Mouse (Mus musculus) heart, embryonic 13.5 days (tissue): ENCODE measurements around the gene Map3k11. TPM values are rescaled to one million over a fixed set of nuclear protein-coding genes. Genes with fewer than 3 reads are reported as not detected.

Experiments
- ATAC-seq: fragments of 200-750 bp; cut with Nextera tagmentation; 2 replicates; pipeline ENCODE4 v1.8.0; 2017; ENCODE audit warnings: moderate TSS enrichment; ENCODE audit not compliant: insufficient number of reproducible peaks, low FRiP score, low TSS enrichment; ENCODE audit errors: extremely low read depth
- H3K27ac ChIP-seq: fragments of 300-500 bp; sonication (generic); replicated peaks from 2 replicates; pipeline ENCODE4 v1.5.1; 2015; ENCODE audit warnings: moderate library complexity, mild to moderate bottlenecking, inconsistent platforms
- H3K27me3 ChIP-seq: fragments of 300-500 bp; sonication (generic); replicated peaks from 2 replicates; pipeline ENCODE4 v1.6.1; 2015; ENCODE audit warnings: mild to moderate bottlenecking, inconsistent platforms
- H3K36me3 ChIP-seq: fragments of 300-500 bp; sonication (generic); 2 replicates; pipeline ENCODE4 v1.6.1; 2015; ENCODE audit warnings: mild to moderate bottlenecking, inconsistent platforms
- H3K4me1 ChIP-seq: fragments of 300-500 bp; sonication (generic); 2 replicates; pipeline ENCODE4 v1.6.1; 2015; ENCODE audit warnings: inconsistent platforms
- H3K4me2 ChIP-seq: fragments of 300-500 bp; sonication (generic); 2 replicates; pipeline ENCODE4 v1.6.1; 2015; ENCODE audit warnings: inconsistent platforms, mild to moderate bottlenecking, moderate library complexity
- H3K4me3 ChIP-seq: fragments of 300-500 bp; sonication (generic); 2 replicates; pipeline ENCODE4 v1.5.1; 2015; ENCODE audit warnings: moderate library complexity, mild to moderate bottlenecking, inconsistent platforms
- H3K9ac ChIP-seq: fragments of 300-500 bp; sonication (generic); 2 replicates; pipeline ENCODE4 v1.6.1; 2015; ENCODE audit warnings: inconsistent platforms, mild to moderate bottlenecking, moderate library complexity
- H3K9me3 ChIP-seq: fragments of 300-500 bp; sonication (generic); 2 replicates; pipeline ENCODE4 v1.6.1; 2016; ENCODE audit warnings: inconsistent platforms
- WGBS: fragments of 180-500 bp; shearing (Covaris S2); methylation state at CpG from one replicate; pipeline ENCODE4 v1.1.7; 2015; ENCODE audit warnings: mixed read lengths; 5-methylcytosine and 5-hydroxymethylcytosine counted together
- polyA plus RNA-seq: library from polyadenylated mRNA; unstranded; fragments of >200 nt; fragmentation: Nextera tagmentation; extraction: Ambion mirVana; gene quantifications from 2 replicates; pipeline ENCODE4 v1.2.1, GENCODE M21; 2015

Map3k11 gene
- polyA plus RNA-seq, 1 experiment from 2014 or later = 23.2 TPM

GRCm38 (mm10) chr19:5692086-5692912 is 3.8 kb downstream of the Map3k11 start:
- peaks cover 59% of the 10 kb centered on the region for H3K4me1 ChIP-seq
- H3K36me3 ChIP-seq = peaks cover 62% of the 10 kb centered on the region

GRCm38 (mm10) chr19:5692913-5693396 is 4.4 kb downstream of the Map3k11 start:
- H3K4me3 ChIP-seq = peak overlapping the region; percentile 81

More at GRCm38 (mm10) chr19:5692086-5692912, 3.8 kb downstream of the Map3k11 start:
- 60% methylated on average over 10 of the region's 10 CpGs for WGBS
- Histone ChIP-seq H3K9me3 (no peaks in the 10 kb centered on the region), H3K27me3 (no peaks in the 10 kb centered on the region), H3K4me2 (peak overlapping the region; percentile 99), H3K27ac (peak overlapping the region; percentile 96), H3K4me3 (peak overlapping the region; percentile 81), H3K9ac (peak overlapping the region; percentile 96)
- ATAC-seq = no peak

GRCm38 (mm10) chr19:5693801-5694200 is 5.3 kb downstream of the Map3k11 start:
- H3K4me2 ChIP-seq = peak overlapping the region; percentile 99
- H3K36me3 ChIP-seq = peaks cover 77% of the 10 kb centered on the region
- no peaks in the 10 kb centered on the region for H3K9me3 ChIP-seq
- peak overlapping the region; percentile 81 for H3K4me3 ChIP-seq
- H3K27ac ChIP-seq = no peak overlapping the region
- no peaks in the 10 kb centered on the region for H3K27me3 ChIP-seq
- H3K4me1 ChIP-seq = peaks cover 51% of the 10 kb centered on the region
- peak overlapping the region; percentile 96; the same call in 1 of the 2 replicates for H3K9ac ChIP-seq
- no peak for ATAC-seq
- 85% methylated on average over 6 of the region's 6 CpGs for WGBS

More at GRCm38 (mm10) chr19:5692913-5693396, 4.4 kb downstream of the Map3k11 start:
- WGBS = 63% methylated on average over 10 of the region's 10 CpGs
- H3K4me2 ChIP-seq = peak overlapping the region; percentile 99
- no peak for ATAC-seq
- no peaks in the 10 kb centered on the region for H3K27me3 ChIP-seq
- no peaks in the 10 kb centered on the region for H3K9me3 ChIP-seq
- H3K27ac ChIP-seq = peak overlapping the region; percentile 96
- H3K4me1 ChIP-seq = peaks cover 52% of the 10 kb centered on the region
- H3K9ac ChIP-seq = peak overlapping the region; percentile 96
- peaks cover 68% of the 10 kb centered on the region for H3K36me3 ChIP-seq

GRCm38 (mm10) chr19:5695849-5696462 is 7.4 kb downstream of the Map3k11 start:
- peak overlapping the region; percentile 33 for H3K9ac ChIP-seq
- H3K27me3 ChIP-seq = no peaks in the 10 kb centered on the region
- peak overlapping the region; percentile 55 for H3K4me2 ChIP-seq
- H3K36me3 ChIP-seq = peaks cover 93% of the 10 kb centered on the region
- H3K4me1 ChIP-seq = peaks cover 41% of the 10 kb centered on the region
- H3K4me3 ChIP-seq = peak overlapping the region; percentile 22; the same call in 1 of the 2 replicates
- H3K27ac ChIP-seq = no peak overlapping the region
- no peaks in the 10 kb centered on the region for H3K9me3 ChIP-seq
- ATAC-seq = no peak
- 30% methylated on average over 41 of the region's 41 CpGs for WGBS

- ATAC-seq = no peak
Measured at GRCm38 (mm10) chr19:5704163-5704800, 15.7 kb downstream of the Map3k11 start, which contains the start of gene Kcnk7. Kcnk7 (plus strand) TSS chr19:5704367.

GRCm38 (mm10) chr19:5704801-5705571 is 16.4 kb downstream of the Map3k11 start:
- Histone ChIP-seq H3K9me3 (no peaks in the 10 kb centered on the region), H3K9ac (peak overlapping the region; percentile 58)

More at GRCm38 (mm10) chr19:5704163-5704800, 15.7 kb downstream of the Map3k11 start, which contains the start of gene Kcnk7:
- H3K36me3 ChIP-seq = peaks cover 84% of the 10 kb centered on the region
- peak within 1 kb of the TSS; percentile 24; the same call in 1 of the 2 replicates for H3K9ac ChIP-seq
- peaks cover 19% of the 10 kb centered on the region for H3K4me1 ChIP-seq
- no peak within 1 kb of the TSS for H3K4me2 ChIP-seq
- H3K27me3 ChIP-seq = no peaks in the 10 kb centered on the region
- 59% methylated on average over 17 of the region's 17 CpGs for WGBS
- H3K9me3 ChIP-seq = no peaks in the 10 kb centered on the region
- H3K4me3 ChIP-seq = no peak within 1 kb of the TSS
- 0 out of 2 replicates have a peak within 1 kb of the TSS, but pooled peaks have one; percentile 28 for H3K27ac ChIP-seq

GRCm38 (mm10) chr19:5710068-5710467 is 21.5 kb downstream of the Map3k11 start:
- no peaks in the 10 kb centered on the region for H3K27me3 ChIP-seq
- H3K9me3 ChIP-seq = no peaks in the 10 kb centered on the region
- H3K4me1 ChIP-seq = peaks cover 30% of the 10 kb centered on the region
- ATAC-seq = no peak
- peaks cover 94% of the 10 kb centered on the region for H3K36me3 ChIP-seq
- H3K4me3 ChIP-seq = no peak overlapping the region
- H3K27ac ChIP-seq = no peak overlapping the region
- WGBS = 92% methylated on average over 6 of the region's 6 CpGs
- no peak overlapping the region for H3K9ac ChIP-seq
- no peak overlapping the region for H3K4me2 ChIP-seq

More at GRCm38 (mm10) chr19:5704801-5705571, 16.4 kb downstream of the Map3k11 start:
- Histone ChIP-seq H3K36me3 (peaks cover 84% of the 10 kb centered on the region), H3K4me3 (no peak overlapping the region), H3K4me1 (peaks cover 19% of the 10 kb centered on the region), H3K27me3 (no peaks in the 10 kb centered on the region), H3K27ac (peak overlapping the region; percentile 48; the same call in 1 of the 2 replicates), H3K4me2 (no peak overlapping the region)
- WGBS = 40% methylated on average over 10 of the region's 10 CpGs
- ATAC-seq = 0 out of 2 replicates have a peak, but pooled peaks have one; percentile 10

GRCm38 (mm10) chr19:5710581-5710980 is 22.0 kb downstream of the Map3k11 start:
- 85% methylated on average over 8 of the region's 8 CpGs for WGBS
- no peak overlapping the region for H3K27ac ChIP-seq
- ATAC-seq = no peak
- no peaks in the 10 kb centered on the region for H3K9me3 ChIP-seq
- H3K4me1 ChIP-seq = peaks cover 29% of the 10 kb centered on the region
- H3K4me3 ChIP-seq = no peak overlapping the region
- H3K9ac ChIP-seq = no peak overlapping the region
- no peak overlapping the region for H3K4me2 ChIP-seq
- H3K36me3 ChIP-seq = peaks cover 99% of the 10 kb centered on the region
- H3K27me3 ChIP-seq = no peaks in the 10 kb centered on the region

GRCm38 (mm10) chr19:5711218-5711617 is 22.7 kb downstream of the Map3k11 start:
- ATAC-seq = no peak

GRCm38 (mm10) chr19:5711907-5712460 is 23.4 kb downstream of the Map3k11 start:
- Histone ChIP-seq H3K36me3 (peaks cover 99% of the 10 kb centered on the region), H3K9me3 (no peaks in the 10 kb centered on the region)
- WGBS = 93% methylated on average over 14 of the region's 14 CpGs

More at GRCm38 (mm10) chr19:5711218-5711617, 22.7 kb downstream of the Map3k11 start:
- H3K9ac ChIP-seq = no peak overlapping the region
- no peak overlapping the region for H3K27ac ChIP-seq
- H3K4me2 ChIP-seq = no peak overlapping the region
- peaks cover 30% of the 10 kb centered on the region for H3K4me1 ChIP-seq
- WGBS = 26% methylated on average over 3 of the region's 3 CpGs
- H3K27me3 ChIP-seq = no peaks in the 10 kb centered on the region
- no peak overlapping the region for H3K4me3 ChIP-seq
- no peaks in the 10 kb centered on the region for H3K9me3 ChIP-seq
- H3K36me3 ChIP-seq = peaks cover 99% of the 10 kb centered on the region

More at GRCm38 (mm10) chr19:5711907-5712460, 23.4 kb downstream of the Map3k11 start:
- H3K27me3 ChIP-seq = no peaks in the 10 kb centered on the region
- no peak overlapping the region for H3K4me2 ChIP-seq
- H3K4me3 ChIP-seq = no peak overlapping the region
- H3K4me1 ChIP-seq = peaks cover 37% of the 10 kb centered on the region
- H3K27ac ChIP-seq = no peak overlapping the region
- ATAC-seq = no peak
- no peak overlapping the region for H3K9ac ChIP-seq
